Mouse (Mus musculus): ENCODE data around the gene Mad1l1.

DNA sequence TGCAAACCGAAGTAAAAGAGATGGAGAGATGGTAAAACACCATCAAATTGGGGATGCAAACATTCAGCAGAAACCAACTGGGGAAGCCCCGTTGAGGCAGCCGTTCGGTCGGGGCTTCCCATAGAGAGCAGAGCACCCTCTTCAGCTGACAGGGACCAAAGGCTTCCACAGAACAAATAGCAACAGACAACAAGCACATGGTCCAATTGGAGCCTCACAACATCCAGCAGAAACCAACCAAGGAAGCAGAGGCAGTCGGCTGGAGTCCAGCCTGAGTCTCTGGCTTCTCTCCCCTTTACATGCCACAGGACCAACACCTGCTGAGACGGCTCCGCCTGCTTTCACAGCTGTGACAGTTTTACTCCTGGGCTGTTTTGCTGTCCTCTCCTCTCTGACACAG is 343.9 kb downstream of the Mad1l1 start:
- TF ChIP-seq USF1 (IDR thresholded peaks at IDR 0.05; ENCODE audit: low read depth): no peak
- no peak for TF ChIP-seq CTCF (IDR thresholded peaks at IDR 0.05; ENCODE audit: control insufficient read depth, insufficient read depth, insufficient read length)
- TF ChIP-seq MYOG (IDR thresholded peaks at IDR 0.05; ENCODE audit: control insufficient read depth, extremely low read depth, insufficient read length): no peak
- TF ChIP-seq MAX (IDR thresholded peaks at IDR 0.05): no peak
- no peak for TF ChIP-seq MYOD1 (IDR thresholded peaks at IDR 0.05; ENCODE audit: control insufficient read depth, insufficient read length, low read depth)
- TF ChIP-seq CEBPB (IDR thresholded peaks at IDR 0.05; ENCODE audit: low read depth): no peak

Data from C2C12 (cell line).